Mouse (Mus musculus) small intestine, adult 2 months (tissue): Measurements from ENCODE around the gene Kcnj14.

Experiments used
- CTCF ChIP-seq: fragments of 200-500 bp; IDR thresholded peaks from 2 replicates; pipeline ENCODE4 v1.5.1; 2012; ENCODE audit warnings: low read depth, mild to moderate bottlenecking, control low read depth, inconsistent platforms, low read length, moderate library complexity, mixed read lengths; ENCODE audit not compliant: insufficient replicate concordance, insufficient read length; ENCODE audit errors: extremely low read depth
- POLR2A ChIP-seq: fragments of 200-500 bp; IDR thresholded peaks from 2 replicates; pipeline ENCODE4 v1.6.1; 2012; ENCODE audit warnings: low read depth, mild to moderate bottlenecking, control low read depth, inconsistent platforms, low read length, moderate library complexity

GRCm38 (mm10) chr7:45864435-45864834 lies 39.9 kb upstream of the Kcnj14 start:
- TF ChIP-seq CTCF: no peak
- TF ChIP-seq POLR2A: no peak
